Mouse (Mus musculus): ENCODE results near the gene Dse. TPM values are rescaled to one million over a fixed set of nuclear protein-coding genes. Genes with fewer than 3 reads are reported as not detected.

The Dse gene
- polyA plus RNA-seq, 1 experiment: 3.8 TPM

DNA sequence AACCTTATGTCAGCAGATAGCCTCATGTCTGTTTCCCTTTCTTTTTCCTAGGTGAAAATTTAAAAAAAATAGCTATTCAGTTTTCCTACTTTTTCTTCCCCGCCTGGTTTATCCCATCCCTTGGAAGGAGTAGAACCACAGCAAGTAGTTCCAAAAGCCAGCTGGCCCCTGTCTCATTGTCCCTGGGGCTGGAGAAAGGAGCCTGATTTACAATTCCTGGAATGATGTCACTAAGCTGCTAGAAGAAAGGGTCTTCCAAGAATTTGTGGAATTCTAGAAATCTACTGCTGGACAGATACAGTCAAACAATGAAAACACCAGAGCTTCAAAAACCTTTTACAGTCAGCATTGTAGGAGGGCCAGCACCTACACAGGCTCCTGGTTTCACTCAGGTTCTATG, 6.8 kb downstream of the Dse start:
- no peak for DNase-seq (ENCODE audit: extremely low spot score in 1 of 2, low spot score in 1 of 2)

DNA sequence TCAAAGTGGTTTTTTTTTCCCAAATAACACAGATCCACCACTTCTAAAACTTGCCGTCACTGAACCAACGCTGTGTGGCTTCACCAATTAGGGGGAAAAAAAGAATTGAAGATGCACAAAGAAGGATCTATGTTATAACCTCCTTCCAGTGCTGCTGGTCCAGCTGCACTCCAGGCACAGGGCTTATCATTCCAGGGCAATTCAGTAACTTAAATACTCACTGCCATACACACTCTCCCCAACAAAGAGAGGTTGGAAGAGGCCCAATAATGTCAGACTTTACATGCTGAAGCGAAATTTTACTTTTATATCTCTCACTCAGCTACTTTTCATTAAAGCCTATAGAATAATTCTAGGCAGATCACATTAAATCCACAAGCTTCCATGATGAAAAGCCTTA, 8.9 kb downstream of the Dse start:
- no peak for DNase-seq (ENCODE audit: extremely low spot score in 1 of 2, low spot score in 1 of 2)

DNA sequence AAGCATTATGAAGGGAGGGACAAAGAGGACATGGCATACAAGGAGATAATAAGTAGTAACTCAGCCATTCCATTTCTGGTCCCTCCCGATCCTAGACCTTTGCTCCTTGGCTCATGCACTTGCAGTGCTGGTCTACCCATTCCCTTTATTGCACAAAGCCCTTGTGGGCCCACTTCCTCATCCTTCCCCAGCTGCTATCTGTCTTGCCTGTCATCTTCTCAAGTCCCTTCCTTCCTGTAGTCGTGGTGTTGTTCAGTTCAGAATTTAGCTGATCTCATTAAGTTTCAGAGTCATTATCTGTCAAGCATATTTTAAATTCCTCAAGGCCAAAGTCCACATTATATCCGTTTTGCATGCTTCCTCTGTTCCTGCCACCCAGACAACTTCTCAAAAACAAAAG, 9.5 kb downstream of the Dse start:
- no peak for DNase-seq (ENCODE audit: extremely low spot score in 1 of 2, low spot score in 1 of 2)

DNA sequence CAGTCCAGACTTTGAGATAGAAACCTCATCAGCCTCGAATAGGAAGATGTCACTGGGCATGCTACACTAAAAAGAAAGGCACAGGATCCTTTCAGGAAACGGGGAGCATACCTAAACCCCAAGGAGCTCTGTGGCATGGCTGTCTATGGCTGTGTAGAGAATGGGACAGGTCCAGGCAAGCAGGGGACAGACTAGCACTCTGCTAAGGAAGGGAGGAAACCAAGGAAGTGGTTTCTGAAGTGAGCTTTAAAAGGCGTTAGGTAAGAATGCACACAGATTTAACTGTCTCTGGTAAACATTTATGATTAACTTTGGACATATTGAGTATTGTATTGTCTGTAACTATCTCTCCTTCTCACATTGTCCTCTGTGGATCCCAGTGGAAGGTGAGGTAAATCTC, 10.2 kb downstream of the Dse start:
- no peak for DNase-seq (ENCODE audit: extremely low spot score in 1 of 2, low spot score in 1 of 2)

DNA sequence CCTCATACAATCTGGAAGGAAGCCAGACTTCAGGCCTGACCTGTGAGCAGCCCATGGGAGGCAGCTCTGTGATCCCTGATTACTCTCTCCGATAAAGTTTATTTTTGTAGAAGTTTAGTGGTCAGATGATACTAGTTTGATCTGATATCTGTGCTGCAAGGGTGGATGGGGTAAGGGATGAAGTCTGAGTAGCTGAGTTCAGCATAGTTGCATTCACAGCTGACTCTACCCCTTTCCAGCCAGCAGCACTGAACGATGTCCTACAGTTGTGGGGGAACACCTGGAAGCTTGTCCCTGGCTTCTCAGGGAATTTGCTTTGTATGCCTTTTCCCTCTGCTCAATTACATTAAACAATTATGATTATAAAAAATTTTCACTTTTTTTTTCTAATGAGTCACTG, 12.6 kb downstream of the Dse start:
- DNase-seq (ENCODE audit: extremely low spot score in 1 of 2, low spot score in 1 of 2): no peak

DNA sequence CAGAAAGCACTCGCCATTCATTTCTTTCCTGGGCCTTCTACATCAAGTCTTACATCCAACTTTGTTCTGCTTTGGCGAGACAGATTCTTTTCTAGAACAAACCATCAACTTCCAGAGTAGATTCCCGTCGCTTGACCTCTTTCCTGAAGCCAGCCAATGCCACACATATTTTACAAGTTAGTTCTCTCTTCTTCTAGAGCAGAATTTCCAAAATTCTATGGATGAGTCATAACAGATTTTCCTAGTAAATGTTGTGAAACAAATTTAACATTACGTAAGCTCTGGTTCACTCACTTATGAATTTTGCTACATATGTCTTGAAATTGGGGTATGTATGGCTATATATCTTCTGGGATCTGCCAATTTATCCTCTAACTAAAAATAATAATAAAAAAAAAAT, 13.0 kb downstream of the Dse start:
- DNase-seq (ENCODE audit: extremely low spot score in 1 of 2, low spot score in 1 of 2): peak in 1 of 2 experiments; percentile 19

DNA sequence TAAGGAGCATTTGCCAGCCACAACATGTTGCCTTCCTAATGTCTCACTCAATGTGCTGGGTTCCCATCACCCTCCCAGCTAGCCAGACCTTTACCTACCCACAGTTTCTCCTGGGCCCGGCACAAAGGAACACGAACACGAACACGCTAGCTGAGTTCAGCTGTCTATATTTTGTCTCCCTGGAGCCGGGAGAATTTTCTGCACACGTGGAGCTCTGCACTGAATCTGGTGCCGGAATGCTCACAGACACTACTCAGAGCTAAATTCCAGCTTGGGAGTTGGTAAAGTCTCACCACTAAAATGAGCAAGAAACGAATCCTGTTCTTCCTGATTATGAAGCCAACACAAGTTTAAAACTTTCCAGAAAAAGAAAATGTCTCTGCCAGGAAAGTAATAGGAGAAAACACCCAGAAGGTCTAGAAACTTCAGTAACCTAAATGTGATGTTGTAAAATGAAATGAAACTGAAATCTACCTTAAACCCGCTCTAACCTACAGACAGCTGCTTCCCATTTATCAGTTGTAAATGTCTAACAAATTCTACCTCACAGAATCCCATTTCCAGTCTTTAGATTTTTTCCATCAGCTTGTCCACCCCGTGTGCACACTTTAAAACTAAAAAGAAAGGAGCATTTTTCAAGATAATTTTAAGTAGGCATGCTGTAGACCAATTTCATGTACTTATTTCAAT, 20.8 kb downstream of the Dse start:
- peak in 1 of 2 experiments; percentile 33 for DNase-seq (ENCODE audit: extremely low spot score in 1 of 2, low spot score in 1 of 2)

DNA sequence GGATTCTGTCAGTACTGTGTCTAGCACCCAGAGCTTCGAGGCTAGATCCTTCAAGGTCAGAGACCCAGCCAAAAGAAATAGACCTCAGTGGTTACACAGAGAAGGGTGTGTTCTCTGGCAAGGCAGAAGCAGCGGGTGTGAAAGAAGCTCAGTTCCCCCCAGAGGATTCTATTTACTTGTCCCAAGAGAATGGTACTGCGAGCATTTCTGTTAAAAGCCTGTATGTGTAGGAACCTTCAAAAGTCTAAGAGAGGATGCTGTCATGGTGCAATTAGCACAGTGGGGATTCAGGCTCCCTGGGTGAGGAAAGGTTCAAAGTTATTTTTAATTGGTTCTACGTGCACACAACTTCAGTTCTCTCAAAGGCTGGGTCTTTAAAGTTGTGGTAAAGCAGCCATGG, 22.0 kb downstream of the Dse start:
- no peak for DNase-seq (ENCODE audit: extremely low spot score in 1 of 2, low spot score in 1 of 2)

DNA sequence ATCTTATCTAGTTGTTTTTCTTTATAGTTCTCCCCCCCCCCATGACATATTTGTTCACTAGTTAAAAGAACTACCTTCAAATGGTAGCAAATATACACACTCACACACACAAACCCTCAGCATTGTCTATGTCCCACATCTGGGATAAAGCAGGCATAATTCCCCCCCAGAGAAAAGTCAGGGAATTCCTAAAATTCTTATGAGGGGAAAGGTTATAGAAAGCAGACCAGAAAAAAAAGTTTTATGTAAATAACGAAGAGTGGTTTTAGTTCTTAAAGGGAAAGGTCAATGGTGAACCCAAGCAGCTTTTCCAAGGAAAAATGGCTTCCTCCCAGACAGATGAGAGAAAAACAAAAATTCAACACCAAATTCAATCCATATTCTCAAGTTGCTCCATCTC, 22.6 kb downstream of the Dse start:
- no peak for DNase-seq (ENCODE audit: extremely low spot score in 1 of 2, low spot score in 1 of 2)

DNA sequence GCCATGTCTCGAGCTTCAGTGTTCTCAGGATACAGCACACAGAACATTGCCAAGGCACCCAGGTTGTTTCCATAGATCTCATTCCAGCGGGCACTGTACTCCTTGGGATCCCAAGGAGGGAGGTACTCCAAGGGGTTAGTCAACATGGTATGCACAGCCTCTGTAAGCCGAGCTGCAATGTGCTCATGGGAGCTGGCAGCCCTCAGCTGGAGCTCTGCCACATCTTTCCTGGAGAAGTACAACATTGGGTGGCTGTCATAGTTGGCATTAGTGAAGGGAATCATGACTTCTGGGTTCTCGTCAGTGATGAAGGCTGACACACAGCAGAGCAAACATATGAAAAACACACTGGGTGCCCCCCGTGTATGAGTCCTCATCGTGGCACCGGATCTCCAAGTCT, 23.8 kb downstream of the Dse start:
- peak in 1 of 2 experiments; percentile 39 for DNase-seq (ENCODE audit: extremely low spot score in 1 of 2, low spot score in 1 of 2)

DNA sequence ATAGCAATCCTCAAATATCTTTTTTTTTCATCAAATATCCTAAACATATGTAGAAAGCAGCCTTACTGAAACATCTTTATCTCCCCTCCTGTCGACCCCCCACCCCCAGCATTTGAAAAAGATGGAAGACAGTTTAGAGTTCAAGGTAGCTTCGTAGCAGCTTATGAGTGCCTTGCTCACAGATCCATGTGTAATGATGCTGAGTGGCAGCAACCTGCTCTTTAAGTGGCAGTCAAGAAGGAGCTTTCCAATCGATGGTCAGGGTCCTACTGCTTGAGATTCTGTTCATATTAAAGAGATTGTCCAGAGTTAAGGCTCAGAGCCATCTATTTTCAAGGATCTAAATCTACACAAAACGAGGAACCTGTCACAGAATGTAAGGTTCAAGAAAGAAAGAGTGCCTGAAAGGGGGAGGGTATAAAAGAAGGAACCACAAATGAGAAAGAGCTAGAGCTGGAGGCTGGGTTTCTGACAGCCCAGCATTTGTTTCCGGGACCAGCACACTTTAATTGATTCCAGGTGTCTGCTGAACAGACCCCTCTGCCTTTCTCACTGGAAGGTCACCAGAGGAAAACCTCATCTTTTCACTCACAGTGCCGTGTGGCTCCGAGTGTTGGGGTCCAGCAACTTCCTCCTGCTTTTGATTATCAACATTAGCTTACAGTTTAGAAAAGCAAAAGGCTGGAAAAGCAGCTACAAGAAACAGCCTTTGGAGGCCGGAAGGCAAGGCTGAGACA, 31.5 kb downstream of the Dse start:
- no peak for DNase-seq (ENCODE audit: extremely low spot score in 1 of 2, low spot score in 1 of 2)

DNA sequence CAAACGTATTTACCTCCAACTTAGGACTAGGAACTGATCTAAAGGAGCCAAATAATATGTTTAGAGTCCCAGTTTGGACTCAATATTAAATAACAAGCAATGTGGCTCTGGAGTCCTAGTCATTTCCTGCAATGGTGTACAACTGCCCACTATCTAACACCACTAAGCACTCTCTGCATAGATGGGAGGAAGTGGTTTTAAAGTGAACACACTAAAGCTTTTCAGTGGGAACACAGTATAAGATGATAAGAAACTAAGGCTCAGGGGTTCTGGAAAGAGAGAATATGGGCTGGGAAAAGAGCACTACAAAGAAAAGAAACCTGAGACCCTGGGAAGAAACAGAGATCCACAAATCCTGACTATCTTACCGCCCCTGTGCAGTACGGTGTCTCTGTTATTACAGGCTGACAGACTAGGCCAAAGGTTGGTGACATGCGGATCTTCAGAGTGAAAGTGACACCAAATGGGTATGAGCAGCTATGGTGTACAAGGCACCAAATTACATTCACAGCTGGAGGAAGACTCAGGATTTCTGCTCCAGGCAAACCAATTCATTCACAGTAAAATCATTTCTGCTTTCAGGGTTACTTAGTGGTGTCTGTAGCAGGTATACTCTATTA, 34.7 kb downstream of the Dse start:
- no peak for DNase-seq (ENCODE audit: extremely low spot score in 1 of 2, low spot score in 1 of 2)

DNA sequence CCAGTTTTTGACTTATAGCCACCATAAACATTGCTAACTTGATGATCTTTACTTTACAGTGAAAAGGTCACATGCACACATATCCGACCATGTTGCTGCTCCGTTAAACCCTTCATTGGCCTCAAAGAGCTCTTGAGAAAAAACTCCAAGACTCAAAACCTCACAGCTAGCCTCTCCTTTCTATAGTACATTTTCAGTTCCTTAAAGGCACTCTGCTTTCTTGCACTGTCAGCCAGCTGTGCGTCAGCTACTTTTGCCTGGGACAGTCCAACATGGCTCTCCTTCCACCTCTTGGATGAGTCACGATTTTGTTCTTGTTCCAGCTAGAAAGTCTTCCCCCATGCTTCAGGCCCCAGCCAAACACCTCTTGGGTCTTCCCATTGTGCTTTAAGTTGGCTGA, 35.9 kb downstream of the Dse start:
- no peak for DNase-seq (ENCODE audit: extremely low spot score in 1 of 2, low spot score in 1 of 2)

DNA sequence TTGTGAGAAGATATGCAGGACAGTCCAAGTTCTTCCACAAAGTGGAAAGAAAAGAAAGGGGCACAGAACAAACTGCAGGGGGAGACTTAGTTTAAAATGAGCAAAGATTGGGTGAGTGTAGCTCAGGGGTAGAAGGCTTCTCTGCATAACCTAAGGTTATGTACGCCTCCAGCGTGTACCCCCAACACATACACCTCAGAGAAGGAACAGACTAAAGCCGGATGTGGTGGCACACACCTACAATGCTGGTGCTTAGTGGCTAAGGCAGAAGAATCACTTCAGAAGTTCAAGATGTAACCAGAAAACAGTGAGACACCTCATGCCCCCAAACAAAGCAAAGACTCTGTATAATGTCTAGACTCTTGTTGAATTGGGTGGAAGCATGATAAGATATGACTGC, 36.3 kb downstream of the Dse start:
- no peak for DNase-seq (ENCODE audit: extremely low spot score in 1 of 2, low spot score in 1 of 2)

DNA sequence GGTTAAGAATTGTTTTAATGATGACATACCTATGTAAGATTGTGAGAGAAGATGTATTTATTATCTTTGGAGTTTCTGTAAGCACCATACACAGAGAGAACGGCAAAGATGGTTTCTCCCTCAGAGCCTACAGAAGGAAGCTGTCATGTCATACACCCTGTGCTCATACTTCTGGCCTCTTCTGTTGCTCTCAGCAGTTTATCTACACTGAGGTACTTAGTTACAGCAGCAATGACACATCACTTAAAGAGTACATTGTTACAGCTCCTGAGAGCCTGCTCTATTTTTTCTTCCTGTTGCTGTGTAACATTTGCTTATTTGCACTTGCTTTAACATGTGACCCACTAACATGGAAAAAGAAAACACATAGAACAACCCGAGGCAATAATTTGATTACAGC, 40.5 kb downstream of the Dse start:
- no peak for DNase-seq (ENCODE audit: extremely low spot score in 1 of 2, low spot score in 1 of 2)

DNA sequence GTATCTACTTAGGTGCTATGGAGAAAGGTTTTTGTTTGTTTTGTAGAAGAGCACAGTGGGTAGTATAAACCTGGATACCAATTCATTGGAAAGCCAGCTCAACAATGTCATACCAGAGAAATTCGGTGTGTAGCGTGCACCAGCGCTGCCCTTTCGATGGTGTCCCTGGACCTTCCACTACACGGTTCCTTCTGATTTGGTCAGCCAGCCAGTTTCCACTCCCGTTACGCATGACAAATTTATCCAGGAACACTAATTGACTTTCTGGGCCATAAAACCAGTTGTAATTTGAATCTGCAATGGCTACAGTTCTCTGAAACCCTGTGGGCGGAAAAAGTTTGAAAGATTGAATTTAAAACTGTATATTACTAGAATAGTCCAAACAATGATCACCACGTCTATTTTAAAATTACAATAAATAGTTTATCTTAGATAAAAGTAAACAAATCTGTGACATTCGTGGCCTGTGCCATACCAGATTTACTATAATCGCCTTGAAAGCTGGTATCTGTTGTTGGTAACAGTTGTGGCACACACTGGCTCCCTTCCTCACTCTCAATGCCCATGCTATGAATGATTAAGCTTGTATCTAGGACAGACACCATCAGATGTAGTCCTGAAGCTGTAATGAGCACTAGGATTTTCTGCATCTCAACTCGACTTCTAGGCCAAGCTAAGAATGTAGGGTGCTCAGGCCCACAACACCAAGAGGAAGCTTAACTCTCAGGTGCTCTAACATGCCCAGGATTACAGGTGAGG, 51.5 kb downstream of the Dse start:
- no peak for DNase-seq (ENCODE audit: extremely low spot score in 1 of 2, low spot score in 1 of 2)

DNA sequence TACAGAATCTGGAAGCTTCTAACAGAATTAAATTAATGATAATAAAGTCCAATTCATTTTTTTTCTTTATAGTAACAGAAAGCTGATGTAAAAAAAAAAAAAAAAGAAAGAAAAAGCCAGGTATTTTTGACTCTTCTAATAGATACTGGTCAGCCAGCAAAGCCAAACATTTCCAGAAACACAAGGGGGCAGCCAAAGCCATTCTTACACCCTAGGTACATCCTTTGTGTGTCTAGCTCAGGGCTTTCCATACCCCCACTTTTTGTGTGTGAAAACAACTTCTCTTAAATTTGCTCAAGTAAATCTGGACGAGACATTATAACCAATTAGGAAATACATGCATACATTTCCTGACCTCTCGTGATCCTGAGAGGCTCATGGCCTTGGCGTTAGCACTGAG, 55.7 kb downstream of the Dse start:
- DNase-seq (ENCODE audit: extremely low spot score in 1 of 2, low spot score in 1 of 2): peak in 1 of 2 experiments; percentile 20

DNA sequence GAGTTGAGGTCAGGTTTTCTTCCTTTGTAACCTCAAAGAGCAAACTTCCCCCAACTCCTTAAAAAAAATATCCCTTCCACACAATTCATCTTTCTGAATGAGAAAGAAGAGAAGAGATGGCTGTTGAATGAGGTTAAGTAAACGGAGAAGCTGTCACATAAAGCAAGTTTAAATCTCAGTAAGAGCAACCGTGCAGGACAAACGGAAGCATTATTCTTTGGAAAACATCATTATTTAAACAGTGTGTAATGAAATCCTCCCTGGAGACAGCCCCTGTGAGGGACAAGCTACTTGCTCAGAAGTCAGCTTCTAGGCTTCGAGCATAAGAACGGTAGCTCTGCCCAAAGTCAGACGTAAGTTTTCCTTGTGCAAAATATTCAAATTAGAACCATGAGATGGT, 57.1 kb downstream of the Dse start:
- DNase-seq (ENCODE audit: extremely low spot score in 1 of 2, low spot score in 1 of 2): no peak

DNA sequence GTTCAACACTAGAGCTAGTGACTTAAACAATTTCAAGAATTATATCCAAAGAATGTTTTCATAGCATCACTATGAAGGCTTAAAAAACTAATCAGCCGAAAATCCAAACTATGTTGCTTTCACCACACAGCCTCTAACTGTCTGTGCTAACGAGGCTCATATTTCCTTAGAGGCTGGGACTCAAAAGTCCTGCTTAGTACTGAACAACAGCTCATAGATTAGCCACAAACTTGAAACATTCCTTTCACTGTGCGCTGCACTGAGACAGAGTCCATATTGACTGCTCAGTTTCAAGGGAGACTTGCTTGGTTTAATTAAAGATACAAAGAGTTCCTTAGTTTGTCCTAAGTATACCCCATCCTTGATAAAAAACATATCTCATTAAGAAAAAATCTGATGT, 57.7 kb downstream of the Dse start:
- DNase-seq (ENCODE audit: extremely low spot score in 1 of 2, low spot score in 1 of 2): no peak

DNA sequence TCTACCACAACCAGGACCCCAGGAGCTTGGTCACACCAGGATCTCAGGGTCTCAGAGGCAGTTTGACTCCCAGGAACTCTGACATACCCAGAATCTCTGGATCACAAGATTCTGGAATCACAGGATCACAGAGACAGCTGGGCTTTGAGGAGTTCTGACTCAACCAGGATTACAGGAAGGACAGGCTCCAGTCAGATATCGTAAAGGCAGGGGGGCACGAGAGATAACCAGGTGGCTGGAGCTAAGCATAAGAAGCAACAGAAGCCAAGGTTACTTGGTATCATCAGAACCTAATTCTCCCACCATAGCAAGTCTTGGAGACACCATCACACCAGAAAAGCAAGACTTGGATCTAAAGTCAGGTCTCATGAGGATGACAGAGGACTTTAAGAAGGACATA, 65.8 kb downstream of the Dse start:
- no peak for DNase-seq (ENCODE audit: extremely low spot score in 1 of 2, low spot score in 1 of 2)

DNA sequence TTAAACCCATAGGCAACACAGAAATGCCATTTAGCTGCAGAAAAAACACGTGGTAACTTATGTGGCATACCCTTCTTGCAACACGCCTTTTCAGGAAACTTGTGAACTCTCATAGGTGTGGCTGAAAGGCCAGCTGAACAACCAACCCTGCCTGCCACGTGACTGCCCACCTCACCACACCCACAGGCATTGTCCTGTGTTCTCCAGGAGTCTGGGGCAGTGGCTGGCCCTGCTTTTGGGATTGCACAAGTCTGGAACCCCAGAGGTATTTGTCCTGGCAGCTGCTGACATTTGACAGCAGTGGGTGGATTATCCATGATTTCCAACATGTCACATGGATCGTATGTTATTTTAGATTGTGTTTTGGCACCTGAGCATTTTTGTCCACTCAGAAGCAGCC, 67.7 kb downstream of the Dse start:
- no peak for DNase-seq (ENCODE audit: extremely low spot score in 1 of 2, low spot score in 1 of 2)

Measured in frontal cortex, adult 2 months (tissue).